Mouse (Mus musculus) limb, embryonic 10.5 days (tissue): ENCODE data around the gene Sh3bgrl2. TPM values are rescaled to one million over a fixed set of nuclear protein-coding genes. Genes with fewer than 3 reads are reported as not detected.
A peak's percentile ranks its signal among the peaks of the same experiment; 100 is the strongest.

Experiments used
- DNase-seq: peaks from one replicate; pipeline ENCODE4 v3.0.0-alpha.2; 2017; ENCODE audit warnings: low spot score
- H3K27ac ChIP-seq: fragments of 300-500 bp; sonication (generic); 2 replicates; pipeline ENCODE4 v1.5.1; 2016; ENCODE audit warnings: mild to moderate bottlenecking
- H3K27me3 ChIP-seq: fragments of 300-500 bp; sonication (generic); 2 replicates; pipeline ENCODE4 v1.6.1; 2016; ENCODE audit warnings: low read depth, mild to moderate bottlenecking; ENCODE audit not compliant: poor library complexity, severe bottlenecking
- H3K36me3 ChIP-seq: fragments of 300-500 bp; sonication (generic); 2 replicates; pipeline ENCODE4 v1.6.1; 2016; ENCODE audit warnings: mild to moderate bottlenecking, moderate library complexity
- H3K4me1 ChIP-seq: fragments of 300-500 bp; sonication (generic); 2 replicates; pipeline ENCODE4 v1.6.1; 2016
- H3K4me3 ChIP-seq: fragments of 300-500 bp; sonication (generic); 2 replicates; pipeline ENCODE4 v1.5.1; 2016; ENCODE audit warnings: mild to moderate bottlenecking, moderate library complexity
- H3K9me3 ChIP-seq: fragments of 300-500 bp; sonication (generic); replicated peaks from 2 replicates; pipeline ENCODE4 v1.6.1; 2016; ENCODE audit warnings: mild to moderate bottlenecking
- WGBS: fragments of 180-500 bp; shearing (Covaris S2); methylation state at CpG from one replicate; pipeline ENCODE4 v1.1.7; 2016; 5-methylcytosine and 5-hydroxymethylcytosine counted together
- polyA plus RNA-seq: library from polyadenylated mRNA; unstranded; fragments of >200 nt; fragmentation: Nextera tagmentation; extraction: Ambion mirVana; gene quantifications from 2 replicates; pipeline ENCODE4 v1.2.1, GENCODE M21; 2016

Sh3bgrl2 gene
- polyA plus RNA-seq, 1 experiment from 2014 or later, result 10.9 TPM

DNA sequence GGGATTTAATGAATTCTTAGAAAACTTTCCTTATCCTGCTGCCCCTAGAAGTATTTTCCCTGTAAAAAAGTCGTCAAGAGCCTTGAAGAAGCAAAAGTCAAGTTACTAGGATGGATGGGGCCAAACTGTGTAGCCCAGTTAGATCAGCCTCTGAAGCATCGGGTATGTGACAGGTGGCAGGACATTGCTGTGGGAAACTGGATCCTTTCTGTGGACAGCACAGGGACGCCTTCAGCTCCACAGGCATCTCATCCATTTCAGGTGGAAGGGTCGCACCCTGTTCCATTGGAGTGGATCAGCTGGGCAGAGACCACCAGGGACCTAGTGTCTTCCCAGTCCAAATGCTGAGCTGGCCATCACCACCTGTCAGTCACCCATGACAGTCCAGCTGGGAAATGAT, 30.9 kb downstream of the Sh3bgrl2 start:
- WGBS, result 85% methylated on average over 4 of the region's 4 CpGs
- Histone ChIP-seq H3K27me3 (no peaks in the 10 kb centered on the region), H3K27ac (no peak overlapping the region), H3K9me3 (no peaks in the 10 kb centered on the region), H3K4me3 (no peak overlapping the region), H3K36me3 (no peaks in the 10 kb centered on the region), H3K4me1 (peaks cover 25% of the 10 kb centered on the region; the same call in 1 of the 2 replicates)
- no peak for DNase-seq

DNA sequence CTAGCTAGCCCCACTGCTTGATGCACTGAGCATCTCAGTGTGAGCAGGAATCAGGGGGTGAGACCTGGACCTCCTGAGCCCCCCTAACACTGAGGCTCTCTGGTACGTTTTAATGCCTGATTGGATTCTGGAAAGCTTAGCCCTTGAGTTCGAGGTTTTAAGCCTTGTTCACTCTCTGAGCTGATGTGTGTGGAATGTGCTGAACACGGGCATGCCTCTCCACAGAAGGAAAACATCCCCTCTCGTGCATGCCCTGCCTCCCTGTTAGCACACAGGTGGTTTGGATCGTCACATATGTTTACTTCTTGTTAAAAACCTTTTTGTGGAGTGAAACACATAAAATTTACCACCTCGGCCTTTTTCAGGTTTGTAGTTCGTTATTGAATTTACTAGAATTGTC, 34.6 kb downstream of the Sh3bgrl2 start:
- H3K27ac ChIP-seq, result no peak overlapping the region
- no peaks in the 10 kb centered on the region for H3K27me3 ChIP-seq
- 83% methylated on average over 7 of the region's 7 CpGs for WGBS
- no peak for DNase-seq
- H3K9me3 ChIP-seq, result no peaks in the 10 kb centered on the region
- peaks cover 8% of the 10 kb centered on the region; the same call in 1 of the 2 replicates for H3K4me1 ChIP-seq
- no peaks in the 10 kb centered on the region for H3K36me3 ChIP-seq
- H3K4me3 ChIP-seq, result no peak overlapping the region

DNA sequence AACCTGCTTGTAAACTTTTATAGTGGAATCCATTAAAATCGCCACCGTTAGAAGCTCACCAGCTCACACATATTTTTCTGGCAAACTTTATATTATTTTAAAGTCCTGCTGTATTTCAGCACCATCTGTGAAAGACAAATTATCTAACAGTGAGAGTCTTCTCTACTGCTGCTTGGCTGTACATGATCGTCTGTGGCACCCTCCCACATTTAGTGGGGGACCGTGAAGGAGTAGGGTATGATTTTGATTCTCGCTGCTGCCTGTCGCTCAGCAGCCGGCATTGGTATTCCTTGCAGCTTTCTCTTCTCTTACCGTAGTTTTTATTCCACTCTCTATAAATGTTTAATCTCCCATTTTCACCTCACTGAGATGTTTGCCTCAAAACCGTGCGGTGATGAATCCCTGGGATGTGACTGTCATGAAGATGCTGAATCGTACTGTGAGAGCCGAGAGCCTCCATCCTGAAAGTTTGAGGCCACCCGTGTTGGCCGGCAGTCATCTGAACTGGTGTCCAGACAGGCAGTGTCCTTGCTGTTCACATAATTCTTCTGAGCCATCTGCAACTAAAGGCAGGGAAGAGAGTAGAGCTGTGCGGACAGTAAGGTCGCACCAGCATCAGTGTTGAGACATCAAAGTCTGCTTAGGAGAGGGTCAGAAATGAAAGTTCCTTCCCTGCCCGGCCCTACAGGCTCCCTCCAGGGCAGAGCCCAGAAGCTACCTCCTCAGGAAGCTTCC, 38.4 kb downstream of the Sh3bgrl2 start:
- H3K27ac ChIP-seq, result no peak overlapping the region
- H3K4me1 ChIP-seq, result peaks cover 26% of the 10 kb centered on the region
- no peak overlapping the region for H3K4me3 ChIP-seq
- DNase-seq, result no peak
- no peaks in the 10 kb centered on the region for H3K27me3 ChIP-seq
- H3K36me3 ChIP-seq, result no peaks in the 10 kb centered on the region
- WGBS, result 89% methylated on average over 17 of the region's 17 CpGs
- H3K9me3 ChIP-seq, result no peaks in the 10 kb centered on the region

DNA sequence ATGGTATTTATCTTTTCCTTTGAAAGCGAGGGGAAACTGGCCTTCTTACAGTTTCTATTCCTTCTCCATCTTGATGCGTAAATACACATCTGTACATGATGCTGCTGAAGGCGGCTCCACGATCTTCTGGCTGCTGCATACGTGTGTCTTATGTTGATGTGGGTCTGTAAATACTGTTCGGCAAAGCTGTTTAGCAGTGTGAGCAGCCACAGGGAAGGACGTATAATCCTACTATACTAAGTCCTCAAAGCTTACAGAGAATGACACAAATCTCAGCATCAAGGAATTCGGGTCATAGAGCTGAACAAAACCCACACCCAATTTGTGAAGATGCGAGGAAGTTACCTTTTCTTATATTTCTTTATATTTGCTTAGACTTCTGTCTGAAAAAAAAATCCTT, 39.0 kb downstream of the Sh3bgrl2 start:
- H3K36me3 ChIP-seq, result no peaks in the 10 kb centered on the region
- H3K4me1 ChIP-seq, result peaks cover 26% of the 10 kb centered on the region
- H3K27me3 ChIP-seq, result no peaks in the 10 kb centered on the region
- WGBS, result 91% methylated on average over 9 of the region's 9 CpGs
- no peak overlapping the region for H3K27ac ChIP-seq
- no peak overlapping the region for H3K4me3 ChIP-seq
- H3K9me3 ChIP-seq, result no peaks in the 10 kb centered on the region
- DNase-seq, result no peak

DNA sequence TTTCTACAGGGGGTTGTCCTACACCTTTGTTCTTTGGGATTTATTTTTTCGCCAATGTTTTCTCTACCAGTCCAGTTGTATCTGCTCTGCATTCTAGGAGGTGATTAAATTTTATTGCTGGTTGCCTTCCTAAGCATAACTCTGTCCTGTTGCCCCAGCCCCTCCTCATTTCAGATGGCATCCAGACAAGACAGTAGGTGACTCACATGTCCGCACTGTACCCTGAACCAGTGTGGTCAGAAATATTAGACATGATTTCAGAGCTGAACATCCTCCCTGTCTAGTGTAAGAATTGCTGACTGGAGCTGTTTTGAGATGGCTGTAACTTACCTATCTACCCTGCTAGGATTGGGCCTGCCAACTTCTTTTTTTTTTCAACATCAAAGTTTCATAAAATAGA, 40.9 kb downstream of the Sh3bgrl2 start:
- H3K27ac ChIP-seq, result no peak overlapping the region; the same call in 1 of the 2 replicates
- no peak overlapping the region for H3K4me3 ChIP-seq
- H3K9me3 ChIP-seq, result no peaks in the 10 kb centered on the region
- 88% methylated on average over 2 of the region's 2 CpGs for WGBS
- peaks cover 17% of the 10 kb centered on the region for H3K4me1 ChIP-seq
- no peak for DNase-seq
- H3K36me3 ChIP-seq, result no peaks in the 10 kb centered on the region
- no peaks in the 10 kb centered on the region for H3K27me3 ChIP-seq

DNA sequence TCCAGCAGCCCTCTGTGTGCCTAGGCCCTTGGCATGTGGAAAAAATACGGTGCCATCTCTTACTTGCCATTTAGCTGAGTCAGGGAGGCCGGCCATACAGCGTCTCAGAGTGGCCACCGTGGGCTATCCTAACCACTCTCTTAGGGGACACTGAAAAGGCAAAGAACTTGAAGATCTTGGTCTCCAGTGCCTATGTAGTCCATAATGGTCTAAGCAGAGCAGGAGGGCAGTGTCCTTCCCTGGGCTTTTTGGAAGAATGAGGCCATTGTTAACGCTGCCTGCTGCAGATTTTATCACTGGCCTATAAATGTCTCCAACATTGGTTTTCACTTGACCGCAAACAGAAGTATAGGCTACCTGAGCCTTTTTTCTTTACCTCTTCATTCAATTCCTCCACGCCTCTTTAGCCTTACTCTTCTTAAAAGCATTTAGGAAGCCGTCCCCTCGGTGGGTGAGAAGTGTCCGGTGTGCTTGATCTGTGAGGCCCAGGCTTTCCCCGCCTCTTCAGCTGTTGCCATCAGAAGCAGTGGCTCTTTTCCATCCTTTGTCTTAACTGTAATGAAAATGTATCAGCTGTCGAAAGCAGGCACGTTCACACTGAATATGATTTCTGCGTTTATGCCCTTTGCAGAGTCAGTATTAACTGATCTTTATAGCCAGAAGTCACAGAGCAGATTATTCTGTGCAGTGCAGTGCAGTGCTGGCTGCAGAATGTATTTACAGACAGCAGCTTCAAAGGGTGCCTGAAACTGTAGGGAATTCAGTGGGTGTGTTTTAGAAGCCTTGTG, 41.7 kb downstream of the Sh3bgrl2 start:
- 62% methylated on average over 14 of the region's 14 CpGs for WGBS
- Histone ChIP-seq H3K36me3 (no peaks in the 10 kb centered on the region), H3K27me3 (no peaks in the 10 kb centered on the region), H3K9me3 (no peaks in the 10 kb centered on the region), H3K27ac (peak overlapping the region; percentile 46; the same call in 1 of the 2 replicates), H3K4me1 (peaks cover 17% of the 10 kb centered on the region), H3K4me3 (no peak overlapping the region)
- no peak for DNase-seq

DNA sequence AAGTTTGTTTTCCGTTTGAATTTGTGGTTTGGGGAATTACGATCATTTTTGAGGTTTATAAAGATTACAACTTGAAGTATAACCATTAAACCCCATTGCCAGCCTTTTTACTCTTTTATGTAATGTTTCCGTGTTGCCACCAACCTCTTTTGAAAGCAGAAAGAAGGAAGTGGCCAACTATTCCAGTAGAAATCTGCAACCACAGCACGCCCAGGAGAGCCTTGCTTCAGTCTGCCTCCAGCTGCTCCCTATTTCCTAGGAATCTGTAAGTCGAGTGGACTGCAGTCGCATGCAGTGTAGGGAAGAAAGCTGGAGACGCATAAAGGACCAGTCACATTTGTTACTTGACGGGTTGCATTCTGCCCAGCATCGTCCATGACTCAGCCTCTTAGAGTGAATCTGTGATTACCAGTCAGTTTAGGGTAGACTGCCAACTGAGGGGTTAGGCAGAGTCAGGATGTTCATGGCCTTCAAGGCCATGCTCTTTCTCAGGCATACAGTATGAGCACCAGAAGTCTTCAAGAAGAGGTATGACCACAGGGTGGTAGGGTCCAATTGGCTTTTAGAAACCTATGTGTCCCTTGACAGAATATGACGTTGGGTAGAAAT, 43.8 kb downstream of the Sh3bgrl2 start:
- no peaks in the 10 kb centered on the region for H3K36me3 ChIP-seq

DNA sequence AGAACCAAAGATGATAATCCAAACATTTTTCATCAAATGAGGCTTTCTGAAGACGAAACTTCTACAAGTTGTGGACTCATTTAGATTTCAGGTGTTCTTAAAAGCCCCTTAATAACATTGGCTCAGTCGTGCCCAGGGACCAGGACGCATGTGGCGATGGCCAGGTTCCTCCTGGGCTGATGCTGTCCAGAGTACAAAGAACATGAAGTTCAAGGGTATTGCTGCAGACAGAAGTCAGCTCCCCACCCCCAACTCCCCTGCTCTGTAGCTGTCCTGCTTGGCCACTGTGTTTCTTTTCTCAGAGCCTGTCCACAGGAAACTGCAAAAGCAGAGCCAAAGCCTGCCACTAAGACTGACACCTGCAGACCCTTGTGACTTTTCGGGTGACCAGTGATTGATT, 45.7 kb downstream of the Sh3bgrl2 start:
- Histone ChIP-seq H3K27me3 (no peaks in the 10 kb centered on the region), H3K4me3 (no peak overlapping the region), H3K27ac (no peak overlapping the region), H3K9me3 (no peaks in the 10 kb centered on the region), H3K4me1 (peaks cover 14% of the 10 kb centered on the region), H3K36me3 (no peaks in the 10 kb centered on the region)
- 90% methylated on average over 5 of the region's 5 CpGs for WGBS
- DNase-seq, result no peak

More for the DNA sequence above, 43.8 kb downstream of the Sh3bgrl2 start:
- Histone ChIP-seq H3K4me3 (no peak overlapping the region), H3K4me1 (peaks cover 17% of the 10 kb centered on the region), H3K9me3 (no peaks in the 10 kb centered on the region), H3K27ac (no peak overlapping the region), H3K27me3 (no peaks in the 10 kb centered on the region)
- 90% methylated on average over 10 of the region's 10 CpGs for WGBS
- DNase-seq, result no peak

DNA sequence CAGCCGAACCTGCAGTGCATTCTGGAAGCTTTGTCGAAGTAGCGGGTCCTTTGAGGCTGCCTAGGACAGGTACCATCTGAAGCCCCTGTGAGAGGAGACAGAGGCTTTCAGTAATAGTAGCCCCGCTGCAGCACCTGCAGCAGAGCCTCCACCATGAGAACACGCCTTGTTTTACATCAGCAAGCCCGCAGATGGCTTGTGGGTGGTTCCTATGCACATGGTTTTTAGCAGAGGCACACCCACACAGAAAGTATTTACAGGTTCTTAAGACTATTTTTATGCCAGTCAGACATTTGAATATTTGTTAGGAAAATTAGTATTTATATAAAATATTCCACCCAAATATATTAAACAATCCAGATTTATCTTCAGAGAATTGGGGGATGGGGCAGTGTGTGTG, 48.0 kb downstream of the Sh3bgrl2 start:
- WGBS, result 94% methylated on average over 6 of the region's 6 CpGs

DNA sequence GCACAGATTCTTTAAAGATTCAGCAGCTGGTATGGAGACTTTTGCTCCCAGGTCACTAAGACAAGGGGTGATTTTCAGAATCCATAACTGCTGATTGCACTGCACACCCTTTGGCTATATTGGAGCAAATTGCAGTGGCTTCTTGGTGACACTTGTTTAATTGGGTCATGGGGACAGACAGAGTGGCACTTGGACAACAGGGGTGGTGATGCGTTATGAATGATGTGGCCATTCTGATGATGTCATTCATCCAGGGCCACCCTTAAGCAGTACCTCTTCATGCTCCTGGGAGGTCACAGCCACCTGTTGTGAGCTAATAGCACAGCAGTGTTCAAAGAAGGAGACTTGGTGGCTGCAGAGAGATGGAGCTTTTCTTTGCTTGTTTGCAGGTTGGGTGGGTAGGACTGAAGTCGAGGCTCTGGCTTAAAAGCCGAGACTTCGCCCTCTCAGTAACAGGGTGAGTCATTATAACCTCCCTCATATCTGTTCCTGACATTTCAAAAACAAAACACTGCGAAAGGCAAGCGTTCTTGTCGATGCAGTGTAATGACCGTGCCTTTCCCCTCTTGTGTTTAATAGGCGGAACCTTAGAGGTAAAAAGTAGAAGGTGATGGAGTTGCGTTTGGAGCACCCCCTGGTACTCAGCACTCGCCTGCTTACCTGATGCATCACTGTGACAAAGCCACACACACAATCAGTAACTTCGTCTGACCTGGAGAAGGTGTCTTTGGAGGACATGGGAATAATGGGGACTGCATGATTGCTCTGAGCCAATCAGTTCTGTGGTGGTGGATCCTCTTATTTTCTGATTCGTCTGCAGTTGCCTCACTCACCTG, 48.7 kb downstream of the Sh3bgrl2 start:
- no peak for DNase-seq
- H3K36me3 ChIP-seq, result no peaks in the 10 kb centered on the region
- peaks cover 8% of the 10 kb centered on the region for H3K4me1 ChIP-seq
- no peak overlapping the region for H3K4me3 ChIP-seq
- no peaks in the 10 kb centered on the region for H3K27me3 ChIP-seq
- WGBS, result 92% methylated on average over 13 of the region's 13 CpGs
- H3K27ac ChIP-seq, result no peak overlapping the region
- no peaks in the 10 kb centered on the region for H3K9me3 ChIP-seq

More for the DNA sequence above, 48.0 kb downstream of the Sh3bgrl2 start:
- Histone ChIP-seq H3K27me3 (no peaks in the 10 kb centered on the region), H3K36me3 (no peaks in the 10 kb centered on the region), H3K4me3 (no peak overlapping the region), H3K27ac (no peak overlapping the region), H3K4me1 (peaks cover 8% of the 10 kb centered on the region), H3K9me3 (no peaks in the 10 kb centered on the region)
- no peak for DNase-seq

DNA sequence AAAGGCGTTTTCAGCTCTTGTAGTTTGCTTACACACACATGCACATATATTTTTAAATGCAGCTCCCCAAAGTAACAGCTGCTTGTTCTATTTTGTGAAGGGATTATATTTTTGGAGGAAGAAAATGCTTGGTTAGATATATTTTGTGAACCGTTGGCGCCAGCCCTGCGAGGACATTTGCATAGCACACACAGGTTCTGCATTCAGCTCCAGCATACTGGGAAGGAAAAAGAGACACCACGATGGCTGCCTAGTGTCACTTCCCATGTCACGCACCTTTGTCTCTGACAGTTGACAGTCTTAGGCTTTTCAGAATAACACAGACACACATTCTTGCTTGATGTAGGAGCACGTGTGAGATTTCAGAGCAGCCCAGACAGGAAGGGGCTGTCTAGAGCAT, 49.9 kb downstream of the Sh3bgrl2 start:
- Histone ChIP-seq H3K27ac (no peak overlapping the region), H3K36me3 (no peaks in the 10 kb centered on the region), H3K9me3 (no peaks in the 10 kb centered on the region), H3K4me1 (peaks cover 8% of the 10 kb centered on the region), H3K4me3 (no peak overlapping the region), H3K27me3 (no peaks in the 10 kb centered on the region)
- no peak for DNase-seq
- 92% methylated on average over 7 of the region's 7 CpGs for WGBS

DNA sequence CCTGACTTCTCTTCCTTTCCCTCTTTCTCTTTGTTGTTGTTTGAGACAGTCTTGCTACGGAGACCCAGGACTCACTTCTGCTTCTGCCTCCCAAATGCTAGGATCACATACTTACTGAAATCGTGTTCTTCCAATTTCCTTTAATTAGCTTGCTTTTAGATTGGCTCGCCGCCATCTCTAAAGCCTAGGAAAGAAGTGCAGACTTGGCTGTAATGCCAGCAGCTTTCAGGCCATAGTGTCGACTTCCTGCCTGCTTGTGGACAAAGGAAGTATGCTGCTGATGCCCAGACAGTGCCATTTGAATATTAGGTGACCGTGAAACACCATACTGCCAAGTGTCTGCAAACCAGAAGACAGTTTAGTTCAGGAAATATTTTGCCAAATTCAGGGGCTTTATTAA, 51.4 kb downstream of the Sh3bgrl2 start:
- H3K27me3 ChIP-seq, result no peaks in the 10 kb centered on the region
- no peaks in the 10 kb centered on the region for H3K36me3 ChIP-seq
- H3K27ac ChIP-seq, result peak overlapping the region; percentile 42; the same call in 1 of the 2 replicates
- peaks cover 8% of the 10 kb centered on the region for H3K4me1 ChIP-seq
- H3K9me3 ChIP-seq, result no peaks in the 10 kb centered on the region
- H3K4me3 ChIP-seq, result no peak overlapping the region
- 85% methylated on average over 6 of the region's 6 CpGs for WGBS
- DNase-seq, result no peak
